Mouse (Mus musculus): Measurements from ENCODE around the gene Zfp428.

GRCm38 (mm10) chr7:24482208-24483020, 24.4 kb upstream of the Zfp428 start:
- TF ChIP-seq CTCF (conservative IDR thresholded peaks at IDR 0.05 in 1 of 2, IDR thresholded peaks at IDR 0.05 in 1 of 2; ENCODE audit: low read depth in 2 of 2, low read length in 2 of 2) (no peak), TCF12 (IDR thresholded peaks at IDR 0.05; ENCODE audit: low read depth, low read length) (no peak), TBP (conservative IDR thresholded peaks at IDR 0.05; ENCODE audit: low read depth, low read length) (no peak), MEF2A (IDR thresholded peaks at IDR 0.05; ENCODE audit: borderline replicate concordance, low read depth, low read length) (no peak), E2F4 (IDR thresholded peaks at IDR 0.05; ENCODE audit: insufficient replicate concordance, low read depth, low read length) (no peak), UBTF (IDR thresholded peaks at IDR 0.05; ENCODE audit: low read depth, low read length) (no peak), USF1 (IDR thresholded peaks at IDR 0.05; ENCODE audit: low read depth, low read length) (no peak), ZC3H11A (IDR thresholded peaks at IDR 0.05; ENCODE audit: low read depth, low read length) (no peak), BHLHE40 (IDR thresholded peaks at IDR 0.05; ENCODE audit: low read depth, low read length) (no peak), MAZ (IDR thresholded peaks at IDR 0.05; ENCODE audit: low read depth, low read length) (no peak), USF2 (conservative IDR thresholded peaks at IDR 0.05; ENCODE audit: low read depth, low read length) (no peak)
